Mouse (Mus musculus) heart, adult 18-20 months (tissue): ENCODE data around the gene Prex1. TPM values are rescaled to one million over a fixed set of nuclear protein-coding genes. Genes with fewer than 3 reads are reported as not detected.

Source experiments
- DNase-seq, 2 experiments: peaks; one replicate each; pipeline ENCODE4 v3.0.0; 2021 to 2022; ENCODE audit warnings: mixed read lengths in 1 of 2
- total RNA-seq, 2 experiments: library from RNA; stranded (reverse); gene quantifications; 2 replicates each; pipeline ENCODE4 v1.2.3; 2021

Gene Prex1
- total RNA-seq, 2 experiments from 2014 or later, result 5.1 to 6.8 TPM

- DNase-seq, result no peak
Measured at GRCm38 (mm10) chr2:166516818-166517353, 196.7 kb downstream of the Prex1 start.

Other genes with a start within 250 kb of the Prex1 start
- 1 to 10 TPM; 1.9 to 2.2 TPM for gene Trp53rkb, start 78.7 kb upstream of the Prex1 start, total RNA-seq
- 10 to 100 TPM; 48.5 to 49.4 TPM for gene Arfgef2, start 91.8 kb upstream of the Prex1 start, total RNA-seq
- 10 to 100 TPM; 40.5 to 42.2 TPM for gene Cse1l, start 192.2 kb upstream of the Prex1 start, total RNA-seq